Mouse (Mus musculus): ENCODE measurements around the gene Chst11. TPM values are rescaled to one million over a fixed set of nuclear protein-coding genes. Genes with fewer than 3 reads are reported as not detected.

The Chst11 gene
- polyA plus RNA-seq, 1 experiment from 2014 or later = 4.5 TPM

- H3K27me3 ChIP-seq (ENCODE audit: control insufficient read depth, insufficient read depth, low read length) = no peaks in the 10 kb centered on the region
- H3K4me3 ChIP-seq (replicated peaks; ENCODE audit: low read depth, low read length) = no peak overlapping the region
- WGBS = 91% methylated on average over 5 of the region's 5 CpGs
- H3K9me3 ChIP-seq (ENCODE audit: control insufficient read depth, low read length) = no peaks in the 10 kb centered on the region
- DNase-seq = no peak
- no peaks in the 10 kb centered on the region for H3K36me3 ChIP-seq (ENCODE audit: control insufficient read depth, insufficient read depth, low read length)
- H3K4me1 ChIP-seq (ENCODE audit: control insufficient read depth, insufficient read depth, low read length) = no peaks in the 10 kb centered on the region
- no peak overlapping the region for H3K27ac ChIP-seq (replicated peaks; ENCODE audit: low read depth, low read length)
- H3K9ac ChIP-seq (replicated peaks; ENCODE audit: low read length) = no peak overlapping the region
- no peak for ATAC-seq (ENCODE audit: low FRiP score, low TSS enrichment)
- H3K4me2 ChIP-seq (ENCODE audit: low read length) = no peak overlapping the region
These were observed 14.9 kb downstream of the Chst11 start for GRCm38 (mm10) chr10:83000169-83000568.

GRCm38 (mm10) chr10:83000721-83001120 is 15.4 kb downstream of the Chst11 start:
- Histone ChIP-seq H3K9me3 (ENCODE audit: control insufficient read depth, low read length) (no peaks in the 10 kb centered on the region), H3K27me3 (ENCODE audit: control insufficient read depth, insufficient read depth, low read length) (no peaks in the 10 kb centered on the region), H3K4me3 (replicated peaks; ENCODE audit: low read depth, low read length) (no peak overlapping the region), H3K4me1 (ENCODE audit: control insufficient read depth, insufficient read depth, low read length) (no peaks in the 10 kb centered on the region), H3K9ac (replicated peaks; ENCODE audit: low read length) (no peak overlapping the region), H3K4me2 (ENCODE audit: low read length) (no peak overlapping the region), H3K36me3 (ENCODE audit: control insufficient read depth, insufficient read depth, low read length) (no peaks in the 10 kb centered on the region), H3K27ac (replicated peaks; ENCODE audit: low read depth, low read length) (no peak overlapping the region)
- DNase-seq (no peak), ATAC-seq (ENCODE audit: low FRiP score, low TSS enrichment) (no peak)
- 96% methylated on average over 2 of the region's 2 CpGs for WGBS

GRCm38 (mm10) chr10:83003899-83004298 is 18.6 kb downstream of the Chst11 start:
- Histone ChIP-seq H3K36me3 (ENCODE audit: control insufficient read depth, insufficient read depth, low read length) (no peaks in the 10 kb centered on the region), H3K4me2 (ENCODE audit: low read length) (no peak overlapping the region), H3K27me3 (ENCODE audit: control insufficient read depth, insufficient read depth, low read length) (no peaks in the 10 kb centered on the region), H3K4me1 (ENCODE audit: control insufficient read depth, insufficient read depth, low read length) (no peaks in the 10 kb centered on the region), H3K4me3 (replicated peaks; ENCODE audit: low read depth, low read length) (no peak overlapping the region), H3K9ac (replicated peaks; ENCODE audit: low read length) (no peak overlapping the region), H3K9me3 (ENCODE audit: control insufficient read depth, low read length) (no peaks in the 10 kb centered on the region), H3K27ac (replicated peaks; ENCODE audit: low read depth, low read length) (no peak overlapping the region)
- no peak for DNase-seq
- ATAC-seq (ENCODE audit: low FRiP score, low TSS enrichment) = no peak
- 96% methylated on average over 7 of the region's 7 CpGs for WGBS

- H3K9me3 ChIP-seq (ENCODE audit: control insufficient read depth, low read length) = no peaks in the 10 kb centered on the region
- H3K4me1 ChIP-seq (ENCODE audit: control insufficient read depth, insufficient read depth, low read length) = no peaks in the 10 kb centered on the region
- no peak overlapping the region for H3K27ac ChIP-seq (replicated peaks; ENCODE audit: low read depth, low read length)
- WGBS = 91% methylated on average over 9 of the region's 9 CpGs
- H3K9ac ChIP-seq (replicated peaks; ENCODE audit: low read length) = no peak overlapping the region
- no peak for ATAC-seq (ENCODE audit: low FRiP score, low TSS enrichment)
- no peaks in the 10 kb centered on the region for H3K27me3 ChIP-seq (ENCODE audit: control insufficient read depth, insufficient read depth, low read length)
- no peak overlapping the region for H3K4me2 ChIP-seq (ENCODE audit: low read length)
- H3K4me3 ChIP-seq (replicated peaks; ENCODE audit: low read depth, low read length) = no peak overlapping the region
- DNase-seq = no peak
- H3K36me3 ChIP-seq (ENCODE audit: control insufficient read depth, insufficient read depth, low read length) = no peaks in the 10 kb centered on the region
These were observed 19.1 kb downstream of the Chst11 start for GRCm38 (mm10) chr10:83004389-83004788.

- DNase-seq (no peak), ATAC-seq (ENCODE audit: low FRiP score, low TSS enrichment) (no peak)
- no peaks in the 10 kb centered on the region for H3K4me1 ChIP-seq (ENCODE audit: control insufficient read depth, insufficient read depth, low read length)
- no peaks in the 10 kb centered on the region for H3K9me3 ChIP-seq (ENCODE audit: control insufficient read depth, low read length)
- no peak overlapping the region for H3K4me3 ChIP-seq (replicated peaks; ENCODE audit: low read depth, low read length)
- no peak overlapping the region for H3K9ac ChIP-seq (replicated peaks; ENCODE audit: low read length)
- no peak overlapping the region for H3K27ac ChIP-seq (replicated peaks; ENCODE audit: low read depth, low read length)
- H3K27me3 ChIP-seq (ENCODE audit: control insufficient read depth, insufficient read depth, low read length) = no peaks in the 10 kb centered on the region
- no peak overlapping the region for H3K4me2 ChIP-seq (ENCODE audit: low read length)
- H3K36me3 ChIP-seq (ENCODE audit: control insufficient read depth, insufficient read depth, low read length) = no peaks in the 10 kb centered on the region
- 91% methylated on average over 4 of the region's 4 CpGs for WGBS
These were observed 19.7 kb downstream of the Chst11 start for GRCm38 (mm10) chr10:83005003-83005402.

GRCm38 (mm10) chr10:83006258-83006657 is 21.0 kb downstream of the Chst11 start:
- no peak for DNase-seq
- H3K36me3 ChIP-seq (ENCODE audit: control insufficient read depth, insufficient read depth, low read length) = no peaks in the 10 kb centered on the region
- 87% methylated on average over 8 of the region's 8 CpGs for WGBS
- H3K27me3 ChIP-seq (ENCODE audit: control insufficient read depth, insufficient read depth, low read length) = no peaks in the 10 kb centered on the region
- H3K4me3 ChIP-seq (replicated peaks; ENCODE audit: low read depth, low read length) = no peak overlapping the region
- no peaks in the 10 kb centered on the region for H3K4me1 ChIP-seq (ENCODE audit: control insufficient read depth, insufficient read depth, low read length)
- H3K27ac ChIP-seq (replicated peaks; ENCODE audit: low read depth, low read length) = no peak overlapping the region
- no peaks in the 10 kb centered on the region for H3K9me3 ChIP-seq (ENCODE audit: control insufficient read depth, low read length)
- ATAC-seq (ENCODE audit: low FRiP score, low TSS enrichment) = no peak
- H3K4me2 ChIP-seq (ENCODE audit: low read length) = no peak overlapping the region
- no peak overlapping the region for H3K9ac ChIP-seq (replicated peaks; ENCODE audit: low read length)

- no peak overlapping the region for H3K4me2 ChIP-seq (ENCODE audit: low read length)
- H3K9me3 ChIP-seq (ENCODE audit: control insufficient read depth, low read length) = no peaks in the 10 kb centered on the region
- H3K4me3 ChIP-seq (replicated peaks; ENCODE audit: low read depth, low read length) = no peak overlapping the region
- DNase-seq (no peak), ATAC-seq (ENCODE audit: low FRiP score, low TSS enrichment) (no peak)
- no peaks in the 10 kb centered on the region for H3K27me3 ChIP-seq (ENCODE audit: control insufficient read depth, insufficient read depth, low read length)
- no peak overlapping the region for H3K9ac ChIP-seq (replicated peaks; ENCODE audit: low read length)
- WGBS = 89% methylated on average over 4 of the region's 4 CpGs
- H3K4me1 ChIP-seq (ENCODE audit: control insufficient read depth, insufficient read depth, low read length) = peaks cover 7% of the 10 kb centered on the region
- H3K36me3 ChIP-seq (ENCODE audit: control insufficient read depth, insufficient read depth, low read length) = no peaks in the 10 kb centered on the region
- H3K27ac ChIP-seq (replicated peaks; ENCODE audit: low read depth, low read length) = no peak overlapping the region
These were observed 28.7 kb downstream of the Chst11 start for GRCm38 (mm10) chr10:83013984-83014383.

GRCm38 (mm10) chr10:83015919-83016318 is 30.6 kb downstream of the Chst11 start:
- H3K4me1 ChIP-seq (ENCODE audit: control insufficient read depth, insufficient read depth, low read length) = peaks cover 22% of the 10 kb centered on the region
- no peak overlapping the region for H3K9ac ChIP-seq (replicated peaks; ENCODE audit: low read length)
- no peak for ATAC-seq (ENCODE audit: low FRiP score, low TSS enrichment)
- no peak overlapping the region for H3K27ac ChIP-seq (replicated peaks; ENCODE audit: low read depth, low read length)
- 85% methylated on average over 3 of the region's 3 CpGs for WGBS
- H3K4me2 ChIP-seq (ENCODE audit: low read length) = no peak overlapping the region
- no peak overlapping the region for H3K4me3 ChIP-seq (replicated peaks; ENCODE audit: low read depth, low read length)
- no peaks in the 10 kb centered on the region for H3K27me3 ChIP-seq (ENCODE audit: control insufficient read depth, insufficient read depth, low read length)
- no peak for DNase-seq
- H3K9me3 ChIP-seq (ENCODE audit: control insufficient read depth, low read length) = no peaks in the 10 kb centered on the region
- no peaks in the 10 kb centered on the region for H3K36me3 ChIP-seq (ENCODE audit: control insufficient read depth, insufficient read depth, low read length)

- DNase-seq (no peak), ATAC-seq (ENCODE audit: low FRiP score, low TSS enrichment) (no peak)
- H3K36me3 ChIP-seq (ENCODE audit: control insufficient read depth, insufficient read depth, low read length) = no peaks in the 10 kb centered on the region
- H3K9ac ChIP-seq (replicated peaks; ENCODE audit: low read length) = no peak overlapping the region
- no peak overlapping the region for H3K27ac ChIP-seq (replicated peaks; ENCODE audit: low read depth, low read length)
- H3K27me3 ChIP-seq (ENCODE audit: control insufficient read depth, insufficient read depth, low read length) = no peaks in the 10 kb centered on the region
- H3K9me3 ChIP-seq (ENCODE audit: control insufficient read depth, low read length) = no peaks in the 10 kb centered on the region
- H3K4me1 ChIP-seq (ENCODE audit: control insufficient read depth, insufficient read depth, low read length) = peaks cover 22% of the 10 kb centered on the region
- H3K4me3 ChIP-seq (replicated peaks; ENCODE audit: low read depth, low read length) = no peak overlapping the region
- H3K4me2 ChIP-seq (ENCODE audit: low read length) = no peak overlapping the region
- WGBS = 89% methylated on average over 13 of the region's 13 CpGs
These were observed 31.5 kb downstream of the Chst11 start for GRCm38 (mm10) chr10:83016779-83017178.
